Mouse (Mus musculus) thymus, adult 18-20 months (tissue): ENCODE data around the gene Fzd4.

Experiments used
- DNase-seq, 2 experiments: peaks; one replicate each; pipeline ENCODE4 v3.0.0; 2022; ENCODE audit warnings: mixed read lengths in 2 of 2

Fzd4 gene

GRCm38 (mm10) chr7:89428804-89429203, 24.6 kb downstream of the Fzd4 start:
- no peak for DNase-seq

- no peak for DNase-seq
These were observed 25.2 kb downstream of the Fzd4 start for GRCm38 (mm10) chr7:89429326-89429725.

- no peak for DNase-seq
These were observed 27.0 kb downstream of the Fzd4 start for GRCm38 (mm10) chr7:89431185-89431584.

GRCm38 (mm10) chr7:89433193-89433892, 29.2 kb downstream of the Fzd4 start:
- DNase-seq = no peak

GRCm38 (mm10) chr7:89433893-89434616, 29.9 kb downstream of the Fzd4 start:
- no peak for DNase-seq

GRCm38 (mm10) chr7:89436404-89436803, 32.2 kb downstream of the Fzd4 start:
- DNase-seq = no peak

- DNase-seq = no peak
These were observed 33.4 kb downstream of the Fzd4 start for GRCm38 (mm10) chr7:89437589-89437988.

- no peak for DNase-seq
These were observed 37.1 kb downstream of the Fzd4 start for GRCm38 (mm10) chr7:89441291-89441690.

GRCm38 (mm10) chr7:89442242-89442641, 38.1 kb downstream of the Fzd4 start:
- no peak for DNase-seq

- no peak for DNase-seq
These were observed 41.0 kb downstream of the Fzd4 start for GRCm38 (mm10) chr7:89445137-89445536.

GRCm38 (mm10) chr7:89450312-89450711, 46.2 kb downstream of the Fzd4 start:
- DNase-seq = no peak

GRCm38 (mm10) chr7:89456380-89457076, 52.4 kb downstream of the Fzd4 start:
- no peak for DNase-seq

GRCm38 (mm10) chr7:89459691-89460090, 55.5 kb downstream of the Fzd4 start:
- no peak for DNase-seq

- DNase-seq = no peak
These were observed 56.8 kb downstream of the Fzd4 start for GRCm38 (mm10) chr7:89460911-89461310.

GRCm38 (mm10) chr7:89461351-89461750, 57.2 kb downstream of the Fzd4 start:
- DNase-seq = no peak
